ENCODE assay signal across 9 mouse cellular contexts in the genomic region with DNA sequence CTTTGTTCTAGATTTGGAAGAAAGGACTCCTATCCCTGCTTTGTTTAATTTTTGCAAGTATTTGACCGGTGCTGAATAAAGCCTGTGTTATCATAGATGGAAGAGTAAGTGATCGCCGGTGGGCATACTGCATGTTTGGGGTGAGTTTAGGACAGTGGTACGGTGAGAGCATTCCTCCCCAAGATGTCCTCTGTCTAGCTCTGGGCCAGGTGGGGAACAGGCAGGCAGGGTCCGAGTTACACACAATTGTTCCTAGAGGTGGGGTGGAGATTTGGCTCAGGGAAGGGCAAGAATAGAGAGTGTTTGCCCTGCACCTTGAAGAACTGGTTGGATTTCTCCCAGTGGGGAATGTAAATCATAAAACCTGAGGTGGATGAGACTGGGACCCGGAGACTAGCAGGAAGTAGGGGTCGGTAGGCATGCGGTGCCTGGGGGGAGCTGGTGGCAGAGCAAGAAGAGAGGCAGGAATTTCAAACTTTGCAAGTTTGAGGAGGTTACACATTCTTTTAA. TPM values are rescaled to one million over a fixed set of nuclear protein-coding genes. Genes with fewer than 3 reads are reported as not detected.
DNase-seq lines count a peak whose midpoint lies in the region; ATAC-seq lines count a peak whose summit lies in the region.
"Had no signal": no experiment of that assay in that cellular context is flagged by ENCODE, and none has a peak within 500 bp of the region (broad histone marks: within the 10 kb centered on the region; RNA-seq: fewer than 3 reads in every experiment).

No protein-coding gene starts in this region.

- peak overlapping the region; percentile 100 for H3K27ac ChIP-seq in kidney, embryonic 15.5 days
- H3K27ac ChIP-seq in embryonic facial prominence, embryonic 15.5 days (replicated peaks) = peak overlapping the region; percentile 100
- peak overlapping the region; percentile 100 for H3K27ac ChIP-seq in intestine, embryonic 16.5 days (ENCODE audit: low read length)
- H3K27ac ChIP-seq in midbrain, embryonic 14.5 days (replicated peaks; ENCODE audit: low read depth, low read length) = no peak overlapping the region

- DNase-seq in kidney, postnatal 36 days = no peak
- DNase-seq in midbrain, embryonic 14.5 days = no peak
- no peak for DNase-seq in layer of hippocampus, postnatal 36 days
- DNase-seq: gastrocnemius, postnatal 36 days had no signal

- no peaks in the 10 kb centered on the region for H3K27me3 ChIP-seq in kidney, embryonic 15.5 days
- no peaks in the 10 kb centered on the region for H3K27me3 ChIP-seq in embryonic facial prominence, embryonic 15.5 days
- H3K27me3 ChIP-seq in intestine, embryonic 16.5 days (replicated peaks; ENCODE audit: control insufficient read depth, insufficient read depth, low read length) = no peaks in the 10 kb centered on the region
- H3K27me3 ChIP-seq in midbrain, embryonic 14.5 days (ENCODE audit: control insufficient read depth, insufficient read depth, low read length) = 0 out of 2 replicates have a peak, but pooled peaks cover 5% of the 10 kb centered on the region

- WGBS in kidney, embryonic 15.5 days = 62% methylated on average over 8 of the region's 8 CpGs
- 48% methylated on average over 8 of the region's 8 CpGs for WGBS in embryonic facial prominence, embryonic 15.5 days
- 39% methylated on average over 8 of the region's 8 CpGs for WGBS in intestine, embryonic 16.5 days
- 87% methylated on average over 8 of the region's 8 CpGs for WGBS in midbrain, embryonic 14.5 days

- peak overlapping the region; percentile 90 for H3K4me3 ChIP-seq in kidney, embryonic 15.5 days (replicated peaks)
- peak overlapping the region; percentile 99 for H3K4me3 ChIP-seq in embryonic facial prominence, embryonic 15.5 days (replicated peaks)
- H3K4me3 ChIP-seq in intestine, embryonic 16.5 days (ENCODE audit: low read length) = peak overlapping the region; percentile 99
- no peak overlapping the region for H3K4me3 ChIP-seq in midbrain, embryonic 14.5 days (replicated peaks; ENCODE audit: low read depth, low read length)

- H3K4me1 ChIP-seq in kidney, embryonic 15.5 days = peaks cover 65% of the 10 kb centered on the region
- H3K4me1 ChIP-seq in embryonic facial prominence, embryonic 15.5 days = peaks cover 55% of the 10 kb centered on the region
- peaks cover 53% of the 10 kb centered on the region for H3K4me1 ChIP-seq in intestine, embryonic 16.5 days (ENCODE audit: control insufficient read depth, insufficient read depth, low read length)
- peaks cover 31% of the 10 kb centered on the region for H3K4me1 ChIP-seq in midbrain, embryonic 14.5 days (ENCODE audit: control insufficient read depth, insufficient read depth, low read length)

- no peaks in the 10 kb centered on the region for H3K9me3 ChIP-seq in kidney, embryonic 15.5 days (replicated peaks)
- H3K9me3 ChIP-seq in embryonic facial prominence, embryonic 15.5 days (replicated peaks) = no peaks in the 10 kb centered on the region
- H3K9me3 ChIP-seq in intestine, embryonic 16.5 days (ENCODE audit: control insufficient read depth, low read length) = no peaks in the 10 kb centered on the region
- no peaks in the 10 kb centered on the region for H3K9me3 ChIP-seq in midbrain, embryonic 14.5 days (ENCODE audit: control insufficient read depth, low read length)

- ATAC-seq in kidney, embryonic 15.5 days (replicated peaks; ENCODE audit: low FRiP score) = no peak
- ATAC-seq in embryonic facial prominence, embryonic 15.5 days (ENCODE audit: insufficient number of reproducible peaks, low FRiP score, low TSS enrichment, low read depth) = no peak
- ATAC-seq in intestine, embryonic 16.5 days = no peak
- ATAC-seq in midbrain, embryonic 14.5 days (ENCODE audit: low FRiP score, low TSS enrichment) = no peak
- no peak for ATAC-seq in CD4-positive, CD25-positive, alpha-beta regulatory T cell, adult 4 months
- ATAC-seq in frontal cortex, adult (ENCODE audit: low TSS enrichment) = no peak

- H3K36me3 ChIP-seq in kidney, embryonic 15.5 days = peaks cover 5% of the 10 kb centered on the region; the same call in 1 of the 2 replicates
- H3K36me3 ChIP-seq in embryonic facial prominence, embryonic 15.5 days = peaks cover 3% of the 10 kb centered on the region; the same call in 1 of the 2 replicates
- H3K36me3 ChIP-seq in intestine, embryonic 16.5 days (ENCODE audit: control insufficient read depth, insufficient read depth, low read length) = no peaks in the 10 kb centered on the region
- no peaks in the 10 kb centered on the region for H3K36me3 ChIP-seq in midbrain, embryonic 14.5 days (ENCODE audit: control insufficient read depth, insufficient read depth, low read length)

- 0 out of 2 replicates have a peak overlapping the region, but pooled peaks have one; percentile 96 for H3K9ac ChIP-seq in kidney, embryonic 15.5 days
- no peak overlapping the region for H3K9ac ChIP-seq in embryonic facial prominence, embryonic 15.5 days
- H3K9ac ChIP-seq in intestine, embryonic 16.5 days (ENCODE audit: low read depth, low read length) = peak overlapping the region; percentile 100
- H3K9ac ChIP-seq in midbrain, embryonic 14.5 days (replicated peaks; ENCODE audit: low read length) = no peak overlapping the region

- H3K4me2 ChIP-seq in kidney, embryonic 15.5 days = peak overlapping the region; percentile 79
- peak overlapping the region; percentile 67 for H3K4me2 ChIP-seq in embryonic facial prominence, embryonic 15.5 days (replicated peaks)
- H3K4me2 ChIP-seq in intestine, embryonic 16.5 days (ENCODE audit: low read depth, low read length) = peak overlapping the region; percentile 93
- peak overlapping the region; percentile 64 for H3K4me2 ChIP-seq in midbrain, embryonic 14.5 days (ENCODE audit: low read length)

RNA-seq across cellular contexts. Expression of gene Wbp4, which starts 2.3 kb away (rescaled TPM):
- 40.8 and 41.2 TPM in 2 replicates for polyA plus RNA-seq in kidney, embryonic 15.5 days (2015; fragmentation: Nextera tagmentation; extraction: Ambion mirVana)
- 44.2 and 45.2 TPM in 2 replicates for polyA plus RNA-seq in embryonic facial prominence, embryonic 15.5 days (2015; fragmentation: Nextera tagmentation; extraction: Ambion mirVana)
- 26.9 and 31.3 TPM in 2 replicates for polyA plus RNA-seq in intestine, embryonic 16.5 days (2015; fragmentation: Nextera tagmentation; extraction: Ambion mirVana)
- polyA plus RNA-seq in midbrain, embryonic 14.5 days (2014; fragmentation: Nextera tagmentation; extraction: Ambion mirVana) = 44.8 and 52.6 TPM in 2 replicates
- 10 to 100 TPM; 25.3 to 27.1 TPM for polyA plus RNA-seq in CD4-positive, CD25-positive, alpha-beta regulatory T cell, adult 4 months (2017; shearing (Covaris generic))
- 10 to 100 TPM; 55.4 to 56.7 TPM for total RNA-seq in layer of hippocampus, postnatal 36 days (2021)

RNA-seq across cellular contexts. Expression of gene Elf1, which starts 2.7 kb away (rescaled TPM):
- polyA plus RNA-seq in kidney, embryonic 15.5 days (2015; fragmentation: Nextera tagmentation; extraction: Ambion mirVana) = 13.7 and 14.7 TPM in 2 replicates
- polyA plus RNA-seq in embryonic facial prominence, embryonic 15.5 days (2015; fragmentation: Nextera tagmentation; extraction: Ambion mirVana) = 16.4 and 18.5 TPM in 2 replicates
- polyA plus RNA-seq in intestine, embryonic 16.5 days (2015; fragmentation: Nextera tagmentation; extraction: Ambion mirVana) = 21.9 and 22.2 TPM in 2 replicates
- 2.7 and 3.7 TPM in 2 replicates for polyA plus RNA-seq in midbrain, embryonic 14.5 days (2014; fragmentation: Nextera tagmentation; extraction: Ambion mirVana)
- polyA plus RNA-seq in CD4-positive, CD25-positive, alpha-beta regulatory T cell, adult 4 months (2017; shearing (Covaris generic)) = 100 to 1,000 TPM; 149 to 199 TPM
- 1 to 10 TPM; 5.0 to 5.2 TPM for total RNA-seq in layer of hippocampus, postnatal 36 days (2021)

RNA-seq across cellular contexts. Expression of gene Kbtbd6, which starts 32.0 kb away (rescaled TPM):
- 3.5 and 3.7 TPM in 2 replicates for polyA plus RNA-seq in kidney, embryonic 15.5 days (2015; fragmentation: Nextera tagmentation; extraction: Ambion mirVana)
- 2.4 and 2.7 TPM in 2 replicates for polyA plus RNA-seq in embryonic facial prominence, embryonic 15.5 days (2015; fragmentation: Nextera tagmentation; extraction: Ambion mirVana)
- polyA plus RNA-seq in intestine, embryonic 16.5 days (2015; fragmentation: Nextera tagmentation; extraction: Ambion mirVana) = 1.5 and 1.8 TPM in 2 replicates
- 1.2 and 2.3 TPM in 2 replicates for polyA plus RNA-seq in midbrain, embryonic 14.5 days (2014; fragmentation: Nextera tagmentation; extraction: Ambion mirVana)
- polyA plus RNA-seq in CD4-positive, CD25-positive, alpha-beta regulatory T cell, adult 4 months (2017; shearing (Covaris generic)) = not detected
- 1 to 10 TPM in 1 of 2 experiments, under 1 TPM in 1; 0.81 to 1.3 TPM for total RNA-seq in layer of hippocampus, postnatal 36 days (2021)

RNA-seq across cellular contexts. Expression of gene Kbtbd7, which starts 57.4 kb away (rescaled TPM):
- polyA plus RNA-seq in kidney, embryonic 15.5 days (2015; fragmentation: Nextera tagmentation; extraction: Ambion mirVana) = 11.5 and 11.8 TPM in 2 replicates
- polyA plus RNA-seq in embryonic facial prominence, embryonic 15.5 days (2015; fragmentation: Nextera tagmentation; extraction: Ambion mirVana) = 11.7 and 12.8 TPM in 2 replicates
- polyA plus RNA-seq in intestine, embryonic 16.5 days (2015; fragmentation: Nextera tagmentation; extraction: Ambion mirVana) = 6.2 and 6.7 TPM in 2 replicates
- 21.8 and 29.8 TPM in 2 replicates for polyA plus RNA-seq in midbrain, embryonic 14.5 days (2014; fragmentation: Nextera tagmentation; extraction: Ambion mirVana)
- polyA plus RNA-seq in CD4-positive, CD25-positive, alpha-beta regulatory T cell, adult 4 months (2017; shearing (Covaris generic)) = 1 to 10 TPM in 1 of 2 experiments, under 1 TPM in 1; 0.89 to 1.2 TPM
- total RNA-seq in layer of hippocampus, postnatal 36 days (2021) = 10 to 100 TPM; 42.8 to 44.0 TPM

Comparison
In these comparisons a context has a peak if more than half of its experiments do, and no peak if none do; other contexts are left out.
1. H3K9ac ChIP-seq: peak in kidney, embryonic 15.5 days (single experiment) and intestine, embryonic 16.5 days (single experiment); none in embryonic facial prominence, embryonic 15.5 days (single experiment) and midbrain, embryonic 14.5 days (single experiment).
2. Peak in every context shown above with its lines, with median percentiles within 50 percentile points of each other: H3K4me2 ChIP-seq.